In the genomic region with DNA sequence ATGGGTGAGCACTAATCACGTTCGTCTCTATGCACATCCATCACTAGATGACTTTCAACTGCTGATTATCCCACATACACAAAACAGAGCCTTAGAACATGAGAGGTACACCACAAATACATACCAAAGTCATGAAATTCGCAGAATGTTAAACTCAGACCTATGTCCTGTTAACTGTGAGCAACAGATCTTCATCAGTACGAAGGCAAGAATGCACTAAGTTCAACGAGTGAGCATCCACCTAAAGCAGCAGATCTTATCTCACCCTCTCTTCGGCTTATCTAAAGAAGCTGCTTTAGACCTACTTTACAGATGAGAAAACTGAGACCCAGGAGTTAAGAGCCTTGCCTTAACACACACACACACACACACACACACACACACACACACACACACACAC, we compare ENCODE assay signal across 14 mouse cellular contexts. TPM values are rescaled to one million over a fixed set of nuclear protein-coding genes. Genes with fewer than 3 reads are reported as not detected.
DNase-seq lines count a peak whose midpoint lies in the region; ATAC-seq and TF ChIP-seq lines count a peak whose summit lies in the region.
"Had no signal": no experiment of that assay in that cellular context is flagged by ENCODE, and none has a peak within 500 bp of the region (broad histone marks: within the 10 kb centered on the region; RNA-seq: fewer than 3 reads in every experiment).

No protein-coding gene starts in this region.

- WGBS in heart, embryonic 12.5 days: 52% methylated on average over 6 of the region's 6 CpGs
- 69% methylated on average over 6 of the region's 6 CpGs for WGBS in lung, embryonic 15.5 days
- 43% methylated on average over 6 of the region's 6 CpGs for WGBS in liver, embryonic 13.5 days (ENCODE audit: insufficient replicate concordance)
- WGBS in hindbrain, embryonic 16.5 days: 85% methylated on average over 6 of the region's 6 CpGs

- 0 out of 2 replicates have a peak overlapping the region, but pooled peaks have one; percentile 0 for H3K4me3 ChIP-seq in heart, embryonic 12.5 days
- peak overlapping the region; percentile 6; the same call in 1 of the 2 replicates for H3K4me3 ChIP-seq in lung, embryonic 15.5 days
- peak overlapping the region in 2 of 3 experiments; percentile 4 to 33 for H3K4me3 ChIP-seq in CH12.LX (replicated peaks in 1 of 3; ENCODE audit: low read depth in 2 of 3, low read length in 2 of 3, poor library complexity in 1 of 3)
- no peak overlapping the region for H3K4me3 ChIP-seq in liver, embryonic 13.5 days (replicated peaks)
- no peak overlapping the region for H3K4me3 ChIP-seq in hindbrain, embryonic 16.5 days (ENCODE audit: low read length)
- H3K4me3 ChIP-seq: erythroblast, embryonic 14.5 days; midbrain, embryonic 13.5 days; neural tube, embryonic 12.5 days had no signal

- no peak for TF ChIP-seq POLR2A in CH12.LX (IDR thresholded peaks at IDR 0.05; ENCODE audit: low read depth, low read length)

- H3K27ac ChIP-seq in heart, embryonic 12.5 days (ENCODE audit: poor library complexity, severe bottlenecking): no peak overlapping the region
- no peak overlapping the region for H3K27ac ChIP-seq in lung, embryonic 15.5 days
- peak overlapping the region; percentile 38 for H3K27ac ChIP-seq in CH12.LX (ENCODE audit: insufficient read depth, low read depth)
- no peak overlapping the region for H3K27ac ChIP-seq in liver, embryonic 13.5 days
- no peak overlapping the region for H3K27ac ChIP-seq in hindbrain, embryonic 16.5 days (ENCODE audit: low read depth, low read length)
- H3K27ac ChIP-seq: midbrain, embryonic 13.5 days; neural tube, embryonic 12.5 days had no signal

- H3K9me3 ChIP-seq in heart, embryonic 12.5 days (replicated peaks): no peaks in the 10 kb centered on the region
- H3K9me3 ChIP-seq in lung, embryonic 15.5 days: no peaks in the 10 kb centered on the region
- H3K9me3 ChIP-seq in CH12.LX (replicated peaks; ENCODE audit: low read length): peaks cover 6% of the 10 kb centered on the region
- H3K9me3 ChIP-seq in liver, embryonic 13.5 days (replicated peaks): no peaks in the 10 kb centered on the region
- H3K9me3 ChIP-seq in hindbrain, embryonic 16.5 days (ENCODE audit: control insufficient read depth, low read length): no peaks in the 10 kb centered on the region
- H3K9me3 ChIP-seq: midbrain, embryonic 13.5 days; neural tube, embryonic 12.5 days had no signal

- H3K36me3 ChIP-seq in heart, embryonic 12.5 days: no peaks in the 10 kb centered on the region
- H3K36me3 ChIP-seq in lung, embryonic 15.5 days: no peaks in the 10 kb centered on the region
- peaks cover 0 to 11% of the 10 kb centered on the region in 2 experiments for H3K36me3 ChIP-seq in CH12.LX (replicated peaks in 1 of 2; ENCODE audit: control insufficient read depth in 1 of 2, insufficient read depth in 1 of 2, low read length in 1 of 2)
- H3K36me3 ChIP-seq in liver, embryonic 13.5 days: no peaks in the 10 kb centered on the region
- no peaks in the 10 kb centered on the region for H3K36me3 ChIP-seq in hindbrain, embryonic 16.5 days (ENCODE audit: control insufficient read depth, insufficient read depth, low read length)
- H3K36me3 ChIP-seq: midbrain, embryonic 13.5 days; neural tube, embryonic 12.5 days had no signal

- no peak for DNase-seq in heart, adult 9 months (ENCODE audit: low spot score in 2 of 2)
- DNase-seq in lung, postnatal 14 days: no peak
- no peak for DNase-seq in CH12.LX (ENCODE audit: extremely low read depth)
- no peak for DNase-seq in liver, embryonic 13.5 days
- DNase-seq in urinary bladder, adult 18-20 months (ENCODE audit: low spot score in 2 of 2): no peak
- DNase-seq: B cell, adult 2 months; cerebellum, adult 18-20 months; right cerebral cortex, adult 18-20 months had no signal

- peaks cover 69% of the 10 kb centered on the region for H3K79me2 ChIP-seq in CH12.LX (replicated peaks; ENCODE audit: control insufficient read depth, extremely low read depth, insufficient read depth, poor library complexity, severe bottlenecking)

- dilution Hi-C loops in CH12.LX (cut with MboI; ENCODE audit: extremely low pct_ligation_motif_present, extremely low pct_unique_long_range_greater_than_20kb, low sequenced_read_pairs): no loop called here

- in situ Hi-C loops in CH12.LX (cut with MboI; ENCODE audit: low pct_ligation_motif_present, low pct_unique_long_range_greater_than_20kb, low sequenced_read_pairs): loop anchor here (5.0 kb wide), 1 partner anchor 50 kb away; no protein-coding TSS in a partner anchor

- no peak for TF ChIP-seq CTCF in CH12.LX (conservative IDR thresholded peaks at IDR 0.05 in 1 of 2, IDR thresholded peaks at IDR 0.05 in 1 of 2; ENCODE audit: low read depth in 2 of 2, low read length in 2 of 2)

- H3K4me1 ChIP-seq in heart, embryonic 12.5 days (replicated peaks): peaks cover 16% of the 10 kb centered on the region
- peaks cover 16% of the 10 kb centered on the region for H3K4me1 ChIP-seq in lung, embryonic 15.5 days
- H3K4me1 ChIP-seq in CH12.LX (ENCODE audit: control insufficient read depth in 1 of 2, insufficient read depth in 2 of 2): peaks cover 25 to 65% of the 10 kb centered on the region in 2 experiments
- peaks cover 23% of the 10 kb centered on the region for H3K4me1 ChIP-seq in liver, embryonic 13.5 days (replicated peaks)
- peaks cover 23% of the 10 kb centered on the region for H3K4me1 ChIP-seq in hindbrain, embryonic 16.5 days (ENCODE audit: control insufficient read depth, insufficient read depth, low read depth, low read length)

- H3K27me3 ChIP-seq in heart, embryonic 12.5 days (replicated peaks): peaks cover 7% of the 10 kb centered on the region; the same call in 1 of the 2 replicates
- H3K27me3 ChIP-seq in lung, embryonic 15.5 days: peaks cover 13% of the 10 kb centered on the region
- no peaks in the 10 kb centered on the region for H3K27me3 ChIP-seq in CH12.LX (replicated peaks)
- peaks cover 52% of the 10 kb centered on the region for H3K27me3 ChIP-seq in liver, embryonic 13.5 days
- peaks cover 10% of the 10 kb centered on the region for H3K27me3 ChIP-seq in hindbrain, embryonic 16.5 days (replicated peaks; ENCODE audit: control insufficient read depth, insufficient read depth, low read length)

- TF ChIP-seq EP300 in CH12.LX (IDR thresholded peaks at IDR 0.05; ENCODE audit: low read length): no peak

- TF ChIP-seq RAD21 in CH12.LX (IDR thresholded peaks at IDR 0.05; ENCODE audit: low read depth, low read length): no peak

- no peak for ATAC-seq in heart, embryonic 12.5 days (ENCODE audit: insufficient number of reproducible peaks, low FRiP score)
- no peak for ATAC-seq in lung, embryonic 15.5 days (ENCODE audit: borderline replicate concordance, extremely low read depth, low FRiP score, low TSS enrichment)
- ATAC-seq in liver, embryonic 13.5 days (ENCODE audit: low read depth): no peak
- no peak for ATAC-seq in hindbrain, embryonic 16.5 days
- ATAC-seq: midbrain, embryonic 13.5 days had no signal

- H3K9ac ChIP-seq in heart, embryonic 12.5 days: no peak overlapping the region
- H3K9ac ChIP-seq in lung, embryonic 15.5 days: peak overlapping the region; percentile 7; the same call in 1 of the 2 replicates
- H3K9ac ChIP-seq in CH12.LX (ENCODE audit: insufficient read depth, low read depth): peak overlapping the region; percentile 71
- no peak overlapping the region for H3K9ac ChIP-seq in liver, embryonic 13.5 days
- H3K9ac ChIP-seq in hindbrain, embryonic 16.5 days (ENCODE audit: low read depth, low read length): no peak overlapping the region
- H3K9ac ChIP-seq: midbrain, embryonic 13.5 days; neural tube, embryonic 12.5 days had no signal

- peak overlapping the region; percentile 94 for H3K4me2 ChIP-seq in heart, embryonic 12.5 days
- peak overlapping the region; percentile 96 for H3K4me2 ChIP-seq in lung, embryonic 15.5 days
- peak overlapping the region; percentile 76 for H3K4me2 ChIP-seq in CH12.LX (ENCODE audit: insufficient read depth, low read depth, poor library complexity, severe bottlenecking)
- 0 out of 2 replicates have a peak overlapping the region, but pooled peaks have one; percentile 1 for H3K4me2 ChIP-seq in liver, embryonic 13.5 days
- H3K4me2 ChIP-seq in hindbrain, embryonic 16.5 days (ENCODE audit: low read length): no peak overlapping the region
- H3K4me2 ChIP-seq: midbrain, embryonic 13.5 days had no signal

TF ChIP-seq in CH12.LX, 34 proteins besides CTCF, POLR2A, EP300 and RAD21:
- TF ChIP-seq KAT2A (IDR thresholded peaks at IDR 0.05; ENCODE audit: insufficient replicate concordance, low read length) (no peak), JUN (IDR thresholded peaks at IDR 0.05; ENCODE audit: insufficient read depth, low read depth, low read length) (no peak)

RNA-seq across cellular contexts. Expression of gene Fli1, which starts 5.0 kb away (rescaled TPM):
- polyA plus RNA-seq in heart, embryonic 12.5 days (2016; fragmentation: Nextera tagmentation; extraction: Ambion mirVana): 20.1 and 20.2 TPM in 2 replicates
- 34.4 and 35.2 TPM in 2 replicates for polyA plus RNA-seq in lung, embryonic 15.5 days (2015; fragmentation: Nextera tagmentation; extraction: Ambion mirVana)
- total RNA-seq in CH12.LX (2012; rRNA removed) (20.8 and 23.3 TPM in 2 replicates), CH12.LX (2014; rRNA removed) (29.3 TPM in 2 replicates)
- 20.3 and 20.6 TPM in 2 replicates for polyA plus RNA-seq in CH12.LX (2012; ENCODE audit: insufficient read length, low read depth)
- 9.1 and 13.2 TPM in 2 replicates for polyA plus RNA-seq in liver, embryonic 13.5 days (2015; fragmentation: Nextera tagmentation; extraction: Ambion mirVana)
- polyA plus RNA-seq in hindbrain, embryonic 16.5 days (2015; fragmentation: Nextera tagmentation; extraction: Ambion mirVana): 6.4 and 8.4 TPM in 2 replicates

Comparison
In these comparisons a context has a peak if more than half of its experiments do, and no peak if none do; other contexts are left out.
1. H3K4me3 ChIP-seq: peak in heart, embryonic 12.5 days (single experiment), lung, embryonic 15.5 days (single experiment) and CH12.LX (2 of 3); none in liver, embryonic 13.5 days (single experiment) and hindbrain, embryonic 16.5 days (single experiment).
2. H3K9ac ChIP-seq: peak in lung, embryonic 15.5 days (single experiment) and CH12.LX (single experiment); none in heart, embryonic 12.5 days (single experiment), liver, embryonic 13.5 days (single experiment) and hindbrain, embryonic 16.5 days (single experiment).